Mouse (Mus musculus) B cell, adult 2 months (primary cell): ENCODE results near the gene Fxn.

Experiments
- DNase-seq, 2 experiments: peaks; one replicate each; pipeline ENCODE4 v3.0.0; 2022

Fxn gene

DNA sequence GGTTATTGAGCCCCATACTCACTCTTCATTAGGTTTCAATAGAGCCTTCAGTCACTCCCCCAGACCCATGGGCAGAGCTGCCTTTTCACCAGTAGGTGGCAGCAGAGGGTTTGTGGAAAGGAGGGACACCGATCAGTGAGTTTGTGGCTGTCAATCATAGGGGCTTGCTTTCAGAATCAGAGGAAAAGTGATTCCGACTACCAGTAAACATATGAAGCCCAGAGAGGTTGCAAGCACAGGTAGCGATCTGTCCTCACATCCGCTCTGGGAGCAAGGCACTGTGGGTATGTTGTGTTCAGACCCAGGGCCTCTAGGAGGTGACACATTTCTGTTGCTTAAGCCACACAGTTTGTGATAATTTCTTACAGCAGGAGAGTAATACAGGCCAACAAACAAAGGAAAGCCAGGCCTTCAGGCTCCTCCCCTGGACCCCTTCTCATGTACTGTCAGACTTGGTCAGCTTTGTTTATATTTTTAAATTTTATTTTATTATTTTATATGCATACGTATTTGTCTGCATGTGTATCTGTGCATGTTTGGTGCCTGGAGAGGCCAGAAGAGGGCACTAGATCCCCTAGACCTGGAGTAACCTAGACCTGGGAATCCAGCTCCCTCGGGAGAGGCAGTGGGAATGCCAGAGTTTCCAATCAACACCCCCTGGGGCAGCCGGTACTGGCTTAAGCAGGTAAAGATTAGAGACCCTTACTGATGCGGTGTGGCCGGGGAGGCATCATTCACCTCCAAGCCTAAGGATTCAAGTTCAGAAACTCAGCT is 20.8 kb upstream of the Fxn start:
- peak; percentile 80 to 81 for DNase-seq

DNA sequence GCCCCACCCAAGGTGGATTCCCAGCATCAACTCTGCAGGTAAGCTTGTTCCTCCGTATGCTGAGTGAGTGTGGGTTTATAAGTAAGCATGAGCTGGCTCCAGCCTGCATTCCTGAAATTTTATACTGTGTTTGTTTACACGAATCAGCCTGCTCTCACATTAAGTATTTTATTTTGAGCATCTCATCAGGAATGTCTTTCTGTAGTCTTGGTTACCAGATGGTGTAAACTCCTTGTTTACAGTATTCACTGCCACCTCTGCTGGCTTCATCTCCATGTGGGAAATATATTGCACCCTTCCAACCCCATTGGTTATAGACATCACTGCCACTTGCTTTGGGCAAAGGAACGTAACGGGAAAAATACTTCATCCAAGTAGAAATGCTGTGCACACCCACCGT is 13.1 kb upstream of the Fxn start:
- no peak for DNase-seq

DNA sequence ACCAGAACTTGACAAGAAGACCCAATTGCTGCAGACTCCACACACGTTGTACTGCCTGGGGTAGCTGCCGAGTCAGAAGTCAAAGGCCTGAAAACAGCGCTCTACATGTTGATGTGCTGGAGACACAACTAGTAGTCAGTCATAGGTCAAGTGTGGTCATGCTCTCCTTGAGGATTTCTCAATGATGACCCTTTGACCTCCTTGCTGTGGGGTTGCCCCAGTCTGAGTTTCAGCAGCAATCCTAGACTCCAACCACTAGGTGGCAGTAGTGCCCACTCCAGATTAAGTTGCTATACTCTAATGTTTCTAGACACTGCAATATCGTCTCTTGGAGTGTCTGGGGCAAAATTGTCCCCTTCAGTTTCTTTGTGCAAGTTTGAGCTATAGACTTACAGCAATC is 3.8 kb upstream of the Fxn start:
- DNase-seq = peak; percentile 76 to 77

DNA sequence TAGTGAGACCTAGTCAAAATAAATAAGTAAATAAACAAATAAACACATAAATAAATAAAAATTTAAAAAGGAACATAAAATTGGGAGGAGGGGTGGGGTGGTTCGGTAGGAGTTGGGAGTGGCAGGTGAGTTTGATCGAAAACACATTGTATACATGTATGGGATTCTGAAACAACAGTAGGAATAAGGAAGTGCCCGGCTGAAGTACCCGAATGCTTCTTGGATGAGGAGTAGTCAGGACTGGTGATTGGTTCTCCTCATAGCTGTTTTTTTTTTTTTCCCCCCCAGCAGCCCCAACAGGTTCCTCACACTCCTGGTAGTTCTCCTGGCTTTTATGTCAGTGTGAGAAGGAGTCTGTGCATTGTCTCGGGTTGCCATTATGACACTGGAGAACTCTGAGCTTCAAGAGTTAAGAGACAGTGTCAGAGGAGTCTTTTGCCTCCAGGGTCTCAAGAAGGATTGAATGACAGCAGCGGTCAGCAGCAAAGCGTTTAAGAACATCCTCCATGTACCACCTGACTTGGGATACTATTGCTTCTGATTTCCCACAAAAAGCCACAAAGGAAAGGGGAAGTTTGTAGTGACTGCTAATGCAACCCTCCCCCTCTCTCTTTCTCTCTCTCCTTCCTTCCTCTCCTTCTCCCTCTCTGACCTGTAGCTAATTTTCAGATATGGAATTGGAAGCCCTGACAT is 1.0 kb upstream of the Fxn start:
- no peak for DNase-seq

DNA sequence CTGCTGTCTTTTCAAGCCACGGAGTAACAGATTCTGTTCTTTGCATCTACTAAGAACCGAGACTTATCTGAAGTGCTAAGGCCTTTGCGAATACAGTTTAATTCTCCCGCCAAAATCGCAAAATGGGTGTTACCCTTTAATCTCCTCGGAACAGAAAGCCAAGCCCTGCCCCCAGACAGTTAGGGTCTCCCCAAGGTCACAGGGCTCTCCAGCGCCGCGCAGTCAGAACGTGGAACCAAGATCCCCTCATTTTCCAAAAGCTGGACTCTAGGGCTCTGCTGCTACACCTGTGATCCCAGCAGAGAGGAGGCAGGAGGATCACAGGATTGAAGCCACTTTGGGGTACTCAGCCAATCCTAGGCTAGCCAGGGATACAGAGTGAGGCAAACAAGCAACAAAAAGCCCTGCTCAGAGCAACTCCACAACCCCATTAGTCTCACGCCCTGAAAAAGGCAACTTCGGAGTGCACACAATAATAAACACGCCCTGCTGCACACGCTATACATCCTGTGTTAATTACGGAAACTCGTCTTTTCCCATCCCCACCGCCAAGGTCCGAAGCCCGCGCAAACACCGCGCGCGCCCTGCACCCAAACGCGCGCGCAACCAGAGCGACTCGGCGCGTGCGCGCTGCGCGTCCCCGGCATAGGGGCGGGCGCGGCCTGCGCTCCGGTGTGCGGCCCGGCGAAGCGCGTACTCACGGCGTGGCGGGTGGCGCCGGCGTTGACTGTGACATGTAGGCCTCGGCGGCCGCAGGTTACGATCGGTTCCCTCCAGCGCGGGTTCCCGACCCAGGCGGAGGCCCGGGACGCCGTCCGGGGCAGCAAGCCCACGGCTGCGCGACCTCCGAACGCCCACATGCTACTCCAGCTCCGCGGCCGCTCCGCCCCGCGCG is 452 bp downstream of the Fxn start:
- peak; percentile 72 to 82 for DNase-seq

DNA sequence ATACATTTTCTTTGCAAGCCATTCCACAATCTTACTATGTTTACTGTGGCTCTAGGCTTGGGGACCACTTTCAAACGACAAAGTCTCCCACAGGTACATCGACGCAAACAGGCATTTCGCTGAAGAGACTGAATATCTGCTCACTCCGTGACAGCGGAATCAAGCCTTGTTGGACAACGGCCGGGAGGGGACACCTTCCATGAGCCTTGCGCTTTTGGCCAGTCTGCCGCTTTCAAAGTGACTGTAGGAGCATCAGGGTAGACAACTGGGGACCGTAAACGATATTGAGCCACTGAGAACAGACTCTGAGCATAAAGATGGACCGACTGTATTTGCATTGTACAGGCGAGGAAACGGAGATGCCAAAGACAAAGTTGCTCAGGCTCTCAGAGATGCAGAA is 1.5 kb downstream of the Fxn start:
- DNase-seq = no peak

DNA sequence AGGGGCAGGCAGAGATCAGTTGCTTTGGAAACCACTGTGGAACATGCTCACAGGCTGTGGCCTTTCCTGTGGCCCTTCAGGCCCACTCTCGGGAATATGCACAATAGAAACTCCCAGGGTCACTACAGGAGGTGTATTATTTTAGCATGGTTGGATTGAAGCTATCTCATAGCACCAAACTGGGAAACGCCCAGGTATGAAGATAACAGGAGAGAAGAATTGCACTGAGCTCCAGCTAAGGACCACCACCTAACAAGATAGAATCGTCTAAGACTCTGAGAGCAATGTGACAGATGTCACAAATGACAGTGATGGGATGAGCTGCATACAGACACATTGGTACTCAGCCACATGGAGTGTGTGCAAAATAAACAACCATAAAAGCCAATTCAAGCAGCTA is 6.1 kb downstream of the Fxn start:
- no peak for DNase-seq

DNA sequence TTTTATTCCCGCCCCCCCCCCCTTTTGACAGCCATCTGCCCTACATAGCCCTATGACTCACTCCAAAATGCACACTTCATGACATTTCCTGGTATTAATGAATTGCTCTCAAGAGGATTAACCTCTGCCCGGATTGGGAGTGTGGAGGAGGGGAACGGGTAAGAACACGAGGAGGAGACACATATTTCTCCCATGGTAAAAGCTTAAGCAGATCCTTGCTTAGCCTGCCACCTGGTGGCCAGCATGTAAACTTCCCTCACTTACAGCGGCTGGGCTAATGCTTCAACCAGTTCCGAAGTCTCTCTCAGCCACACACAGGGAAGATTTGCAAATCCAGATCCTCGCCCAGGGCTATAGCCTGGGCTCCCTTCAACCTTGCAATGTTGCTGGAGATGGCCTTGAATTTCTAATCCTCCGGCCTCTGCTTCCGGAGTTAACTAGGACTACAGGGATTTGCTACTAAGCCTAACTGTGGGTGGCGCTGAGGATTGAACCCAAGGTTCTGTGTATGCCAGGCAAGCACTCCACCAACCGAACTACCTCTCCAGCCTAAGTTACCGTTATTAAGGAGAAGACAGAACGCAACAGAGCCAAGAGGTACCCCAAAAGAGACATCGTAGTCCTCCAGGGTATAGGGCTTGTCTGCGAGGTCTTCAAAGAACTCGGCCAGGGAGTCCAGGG is 8.5 kb downstream of the Fxn start:
- DNase-seq = peak; percentile 68 to 74

DNA sequence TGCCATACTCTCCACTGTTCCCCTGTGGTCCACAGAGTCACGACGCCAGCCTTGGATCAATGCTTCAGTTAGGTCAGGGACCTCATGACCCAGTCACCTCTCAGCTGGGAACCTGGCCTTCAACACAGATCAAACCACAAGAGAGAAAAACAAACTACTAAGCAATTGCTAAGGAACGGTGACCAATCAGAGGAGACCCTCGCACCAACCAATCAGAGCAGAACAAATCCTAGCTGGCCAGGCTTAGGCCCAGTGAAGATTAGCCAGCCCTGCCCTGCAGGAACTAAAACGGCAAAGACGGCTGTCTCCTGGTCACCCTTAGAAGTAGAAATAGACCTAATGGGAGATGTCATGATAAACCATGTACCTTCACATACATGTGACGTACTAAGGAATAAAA is 9.1 kb downstream of the Fxn start:
- no peak for DNase-seq

DNA sequence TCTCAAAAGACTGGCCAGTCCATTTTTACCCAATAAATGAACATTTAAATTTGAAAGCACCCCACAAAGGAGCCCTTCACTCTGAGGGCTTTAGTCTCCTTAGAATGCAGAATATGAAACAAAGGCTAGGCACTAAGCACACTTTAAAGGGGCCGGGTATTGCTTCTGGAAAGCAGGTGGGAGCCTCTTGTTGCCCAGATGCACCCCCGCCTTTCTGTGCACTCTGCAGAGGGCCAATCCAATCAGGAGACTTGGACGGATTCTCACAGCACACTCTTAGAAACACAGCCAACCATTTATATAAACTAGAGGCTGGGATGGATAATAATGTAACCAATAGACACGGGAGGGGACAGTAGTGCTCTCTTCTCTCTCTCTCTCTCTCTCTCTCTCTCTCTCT is 11.9 kb downstream of the Fxn start:
- DNase-seq = no peak

DNA sequence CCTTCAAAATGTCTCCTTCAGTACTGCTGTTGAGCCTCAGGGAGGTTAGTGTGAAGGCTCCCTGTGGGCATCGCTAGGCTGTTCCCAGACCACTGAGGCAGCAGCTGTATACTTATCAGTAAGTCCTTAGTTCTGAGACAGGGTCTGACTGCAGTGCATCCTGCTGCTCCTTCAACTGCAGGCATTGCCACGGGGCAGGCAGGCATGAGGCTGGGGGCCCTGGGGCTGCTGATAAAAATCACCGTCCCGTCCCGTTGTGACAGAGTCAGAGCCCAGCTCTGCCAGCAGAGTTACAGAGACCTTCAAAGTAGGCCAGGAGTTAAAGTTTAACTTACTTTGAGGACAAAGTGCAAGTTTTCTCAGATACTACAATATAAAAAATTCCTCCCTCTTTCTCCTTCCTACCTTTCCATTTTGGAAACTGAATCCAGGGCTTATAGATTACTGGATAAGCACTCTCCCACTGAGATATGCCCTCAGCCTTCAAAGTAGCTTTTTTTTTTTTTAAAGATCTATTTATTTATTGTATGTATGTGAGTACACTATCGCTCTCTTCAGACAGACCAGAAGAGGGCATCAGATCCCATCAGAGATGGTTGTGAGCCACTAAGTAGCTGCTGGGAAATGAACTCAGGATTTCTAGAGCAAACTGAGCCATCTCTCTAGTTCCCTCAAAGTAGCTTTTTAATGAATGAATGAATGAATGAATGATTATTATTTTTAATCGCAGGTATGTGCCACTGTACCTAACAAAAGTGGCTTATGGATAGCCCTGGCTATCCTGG is 14.2 kb downstream of the Fxn start:
- DNase-seq = no peak

DNA sequence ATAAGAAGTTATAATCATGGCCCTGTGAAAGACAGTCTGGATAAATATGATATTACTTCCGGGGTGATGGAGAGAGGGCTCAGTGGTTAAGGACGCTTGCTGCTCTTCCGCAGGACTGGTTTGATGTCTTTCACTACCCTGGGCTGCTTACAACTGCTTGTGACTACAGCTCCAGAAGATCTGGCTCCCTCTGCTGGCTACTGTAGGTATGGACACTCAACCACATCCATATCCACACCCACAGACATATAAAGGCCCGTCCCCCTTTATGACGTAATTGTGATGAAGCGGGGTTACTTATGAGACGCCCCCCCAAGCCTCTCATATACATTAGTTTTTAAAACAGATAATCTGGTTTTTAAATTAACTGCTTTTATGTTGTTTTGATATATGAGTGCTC is 15.4 kb downstream of the Fxn start:
- DNase-seq = peak; percentile 80 to 83

DNA sequence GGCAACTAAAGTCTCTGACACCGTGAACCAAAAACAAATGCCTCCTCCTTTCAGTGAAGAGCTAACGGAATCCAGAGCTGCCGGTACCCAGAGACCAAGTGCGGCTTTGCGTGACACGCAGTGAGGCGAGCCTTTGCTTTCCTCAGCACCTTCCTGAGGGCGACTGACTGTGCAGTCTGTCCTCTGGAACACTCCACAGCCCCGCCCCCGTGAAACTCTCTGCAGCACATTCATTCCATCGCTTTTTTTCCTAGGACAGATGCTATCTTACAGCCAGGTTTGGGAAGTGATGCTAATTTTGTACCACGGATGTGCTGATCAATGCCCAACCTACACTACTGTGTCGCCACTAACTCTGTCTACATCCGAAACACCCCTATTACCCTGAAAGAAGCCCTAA is 17.7 kb downstream of the Fxn start:
- DNase-seq = no peak

DNA sequence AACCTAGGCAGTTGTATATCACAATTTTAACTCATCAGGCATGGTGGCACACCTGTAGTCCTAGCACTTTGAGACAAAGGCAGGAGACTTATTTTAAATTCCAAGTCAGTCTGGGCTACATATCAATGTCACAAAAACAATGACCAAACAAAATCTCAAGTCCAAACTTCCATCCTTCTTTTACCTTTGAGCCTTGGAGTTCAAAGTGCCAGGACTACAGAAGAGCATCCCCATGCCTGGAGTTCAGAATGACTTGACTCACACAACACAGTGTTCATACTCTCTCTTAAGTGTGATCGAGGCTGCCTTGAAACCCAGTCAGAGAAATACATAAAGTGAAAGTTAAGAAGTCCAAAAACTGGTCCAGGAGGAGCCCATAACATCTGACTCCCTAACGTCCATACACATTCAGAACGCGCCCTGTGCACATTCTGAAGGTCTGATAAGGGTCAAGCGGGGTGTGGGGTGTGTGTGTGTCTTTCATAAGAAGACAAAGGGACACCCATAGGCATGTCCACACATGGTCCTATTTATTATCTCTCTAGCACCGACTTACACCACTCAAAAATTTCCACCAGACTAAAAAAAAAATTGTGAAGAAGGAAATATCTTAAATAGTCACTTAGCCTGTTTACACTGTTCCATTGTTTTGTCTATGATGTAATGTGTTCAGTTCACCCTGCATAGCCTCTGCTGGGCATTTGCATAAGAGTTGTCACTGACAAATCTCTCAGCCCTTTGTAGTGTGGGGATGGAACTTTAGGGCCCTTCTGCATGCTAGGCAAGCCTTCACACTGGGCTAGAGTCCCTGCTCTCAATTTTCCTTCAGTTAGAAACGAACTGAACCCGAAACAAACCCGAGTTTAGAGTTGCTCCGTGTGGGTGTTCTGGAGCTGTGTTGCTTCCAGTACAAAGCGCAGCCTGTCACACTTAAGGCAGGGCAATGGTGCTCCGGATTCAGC is 20.7 kb downstream of the Fxn start:
- no peak for DNase-seq

DNA sequence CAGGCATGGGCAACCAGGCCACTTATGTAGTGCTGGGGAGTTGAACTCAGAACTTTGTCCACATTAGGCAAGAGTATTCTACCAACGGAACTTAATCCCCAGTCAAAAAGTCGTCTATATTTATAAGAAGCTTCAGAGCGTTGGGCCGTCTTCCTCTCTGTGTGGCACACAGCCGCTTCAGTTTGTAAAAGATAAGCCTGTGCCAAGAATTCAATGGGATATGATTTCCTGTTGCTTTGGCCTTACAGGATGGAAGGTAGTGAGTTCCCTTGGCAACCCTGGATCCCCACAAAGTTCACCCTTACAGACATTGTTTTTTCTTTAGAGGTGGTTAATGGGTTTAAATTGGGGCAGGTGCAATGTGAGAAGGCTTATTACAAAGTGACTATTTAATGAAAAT is 22.0 kb downstream of the Fxn start:
- DNase-seq = no peak

DNA sequence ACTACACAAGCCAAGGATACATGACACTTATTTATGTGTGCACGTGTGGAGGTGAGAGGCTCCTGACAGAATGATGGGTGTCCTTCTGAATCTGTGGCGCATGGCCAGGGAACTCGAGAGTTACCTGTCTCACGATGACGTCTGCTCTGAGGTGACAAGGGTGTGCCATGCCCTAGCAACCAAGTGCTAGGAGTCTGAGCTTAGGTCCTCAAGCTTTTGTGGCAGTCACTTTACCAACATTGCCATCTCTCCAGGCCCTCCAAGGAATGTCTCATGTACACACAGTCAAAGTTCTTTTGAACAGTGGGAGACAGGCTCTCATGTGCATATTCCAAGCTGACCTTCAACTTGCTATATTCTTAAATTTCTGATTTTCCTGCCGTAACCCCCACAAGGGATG is 22.4 kb downstream of the Fxn start:
- no peak for DNase-seq

DNA sequence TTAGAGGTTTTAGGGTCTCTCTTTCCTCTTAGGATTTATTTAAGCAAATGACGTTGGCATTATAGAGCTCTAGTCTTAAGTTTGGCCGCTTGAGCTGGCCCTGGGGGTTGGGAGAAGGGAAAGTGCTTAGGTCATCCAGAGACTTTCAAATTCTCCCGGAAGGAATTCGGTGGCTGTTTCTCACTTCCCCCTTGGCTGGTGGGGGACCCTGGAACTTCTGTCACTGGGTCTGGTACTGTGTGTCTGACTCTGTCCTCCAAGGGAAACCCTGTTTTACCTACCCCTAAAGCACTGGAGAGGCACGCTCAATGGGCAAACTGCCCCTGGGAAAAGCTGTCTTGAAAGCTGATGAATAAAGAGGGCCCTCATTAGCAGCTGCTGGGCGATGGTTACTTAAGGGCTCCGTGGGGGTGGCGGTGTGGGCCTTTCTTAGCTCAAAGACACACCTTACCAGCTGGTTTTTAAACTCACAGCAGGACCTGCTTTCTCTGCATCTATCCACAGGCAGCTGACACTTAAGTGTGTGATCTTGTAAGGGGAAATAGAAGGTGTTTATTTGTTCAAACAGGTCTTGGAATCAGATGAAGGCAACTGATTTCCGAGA is 26.6 kb downstream of the Fxn start:
- DNase-seq = no peak

DNA sequence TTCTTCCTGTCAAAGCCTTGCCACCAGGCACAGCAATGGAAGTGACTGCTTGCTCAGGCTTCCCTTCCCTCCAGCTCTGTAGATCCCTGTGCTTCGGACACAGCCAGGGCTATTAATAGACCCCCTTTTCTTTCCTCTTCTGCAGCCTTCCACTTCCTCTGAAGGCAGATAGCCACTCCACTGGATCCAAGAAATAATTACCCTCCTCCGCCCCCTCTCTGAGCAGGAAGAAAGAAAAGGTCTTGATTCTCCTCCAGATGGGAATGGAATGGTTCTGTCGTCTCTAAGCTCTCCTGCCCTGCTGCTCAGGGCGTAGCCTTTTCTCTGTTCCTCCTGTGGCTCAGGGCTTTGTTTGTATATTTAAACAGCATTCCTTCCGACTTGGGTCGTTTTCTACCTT is 28.5 kb downstream of the Fxn start:
- DNase-seq = no peak

DNA sequence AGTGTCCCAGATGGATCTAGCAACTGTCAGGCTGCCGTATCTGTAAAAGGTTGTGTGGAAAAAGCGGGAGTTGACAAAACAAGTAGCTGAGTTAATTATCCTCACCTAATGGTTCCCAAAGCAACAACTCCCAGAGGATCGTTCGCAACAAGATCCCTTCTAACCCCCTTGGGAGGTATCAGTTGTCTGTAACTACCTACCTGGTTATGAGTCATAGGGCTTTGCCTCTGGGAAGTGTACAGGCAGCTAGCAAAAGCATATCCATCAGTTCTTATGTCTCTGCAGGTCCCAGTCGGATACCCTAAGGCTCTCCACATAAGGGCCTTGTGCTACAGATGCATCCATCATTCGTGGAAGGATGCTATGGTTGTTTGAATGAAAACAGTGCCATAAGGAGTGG is 37.1 kb downstream of the Fxn start:
- DNase-seq = no peak

DNA sequence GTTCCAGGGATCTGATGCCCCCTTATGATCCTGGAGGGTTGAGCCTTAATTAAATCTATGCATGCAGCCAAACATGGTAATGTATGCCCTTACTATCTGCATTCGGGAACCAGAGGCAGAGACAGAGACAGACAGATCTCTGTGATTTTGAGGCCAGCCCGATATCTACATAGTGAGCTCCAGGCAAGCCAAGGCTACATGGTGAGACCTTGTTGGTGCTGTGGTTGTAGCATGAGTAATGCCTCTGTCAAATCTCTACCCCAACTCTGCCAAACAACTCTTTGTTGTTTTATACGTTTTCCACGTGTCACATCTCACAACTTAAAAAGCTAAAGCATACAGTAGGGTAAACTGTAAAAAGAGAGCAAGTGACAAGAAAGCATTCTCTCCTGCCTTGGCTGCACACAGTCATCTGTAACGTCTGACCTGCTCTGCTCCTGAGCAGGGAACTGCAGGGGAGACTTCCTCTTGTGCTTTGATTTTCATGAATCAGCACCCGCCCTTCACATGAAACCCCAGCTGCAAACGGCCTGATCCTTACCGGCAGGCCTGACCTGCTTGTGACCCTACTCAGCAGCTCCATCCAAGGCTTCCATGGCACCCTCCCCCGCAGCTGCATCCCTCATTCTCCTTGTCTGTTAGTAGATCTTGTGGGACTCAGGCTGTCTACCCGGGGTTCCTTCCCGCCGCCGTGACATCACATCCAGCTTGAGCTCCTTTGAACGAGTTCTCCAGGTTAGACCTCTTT is 38.4 kb downstream of the Fxn start:
- no peak for DNase-seq
